Mouse (Mus musculus) cerebellum, adult 2 months (tissue): ENCODE measurements at regions not wholly inside any gene's neighbourhood (a gene's known extent, or its start where the extent isn't known, plus 50 kb on each side); places are given as distances from the start of the nearest gene placed in this dataset.

Source experiments
- CTCF ChIP-seq: fragments of 200-500 bp; IDR thresholded peaks from 2 replicates; pipeline ENCODE4 v1.5.1; 2011; ENCODE audit warnings: low read depth, mild to moderate bottlenecking, control low read depth, low read length, moderate library complexity, borderline replicate concordance; ENCODE audit not compliant: insufficient read depth
- POLR2A ChIP-seq: fragments of 200-500 bp; IDR thresholded peaks from 2 replicates; pipeline ENCODE4 v1.6.1; 2011; ENCODE audit warnings: low read length, control low read depth, borderline replicate concordance; ENCODE audit not compliant: insufficient read depth

DNA sequence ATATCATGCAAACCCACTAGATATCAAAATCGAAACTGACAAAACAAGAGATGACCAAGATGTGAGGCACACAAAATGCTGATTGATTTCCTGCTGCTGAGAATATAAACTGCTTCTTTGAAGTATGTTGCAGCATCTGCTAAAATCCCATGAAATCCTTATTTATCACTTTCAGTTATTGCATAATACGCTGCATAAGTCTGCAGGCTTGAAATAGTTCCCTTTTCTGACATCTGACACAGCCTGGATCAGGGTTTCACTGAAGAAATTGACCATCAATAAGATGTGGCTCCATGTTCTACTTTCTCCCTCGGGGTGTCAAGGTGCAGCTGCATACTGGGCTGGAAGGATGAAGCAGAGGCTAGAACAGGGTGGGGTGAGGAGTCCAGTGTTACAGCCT lies 348.7 kb upstream of the Dab2 start:
- no peak for TF ChIP-seq CTCF
- TF ChIP-seq POLR2A = no peak
